13 mouse cellular contexts compared by ENCODE assay signal in the genomic region with DNA sequence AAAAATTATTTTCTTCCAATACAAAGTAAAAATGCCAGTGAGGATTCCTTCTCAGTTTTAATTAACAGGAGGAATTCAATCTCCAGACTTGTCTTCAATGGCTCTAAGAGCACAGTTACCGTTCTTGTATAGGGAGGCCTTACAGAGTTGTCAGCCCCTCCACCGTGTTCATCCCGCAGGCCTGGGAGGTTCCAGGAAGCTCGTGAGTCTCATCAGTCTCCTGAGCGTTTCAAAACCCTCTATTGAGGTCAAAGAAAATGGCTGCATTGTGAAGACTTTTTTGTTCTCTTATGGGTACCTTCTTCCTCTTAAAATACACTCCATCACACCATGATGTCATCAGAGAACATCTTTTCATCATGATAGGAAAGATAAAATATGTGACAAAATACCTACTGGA.
"Had no signal": no experiment of that assay in that cellular context is flagged by ENCODE, and none has a peak within 500 bp of the region (broad histone marks: within the 10 kb centered on the region; RNA-seq: fewer than 3 reads in every experiment).

No protein-coding gene starts in this region.

- H3K4me1 ChIP-seq: limb, embryonic 12.5 days; liver, embryonic 13.5 days; lung, embryonic 15.5 days; midbrain, embryonic 15.5 days; stomach, embryonic 15.5 days had no signal

- H3K36me3 ChIP-seq: limb, embryonic 12.5 days; liver, embryonic 13.5 days; lung, embryonic 15.5 days; midbrain, embryonic 15.5 days; stomach, embryonic 15.5 days had no signal

- H3K27me3 ChIP-seq: limb, embryonic 12.5 days; liver, embryonic 13.5 days; lung, embryonic 15.5 days; midbrain, embryonic 15.5 days; stomach, embryonic 15.5 days had no signal

- ATAC-seq: liver, postnatal 0 days; midbrain, embryonic 15.5 days had no signal

- H3K4me3 ChIP-seq: layer of hippocampus, adult 2 months; limb, embryonic 12.5 days; liver, embryonic 13.5 days; lung, embryonic 15.5 days; midbrain, embryonic 15.5 days; stomach, embryonic 15.5 days had no signal

- H3K9ac ChIP-seq: limb, embryonic 12.5 days; liver, embryonic 13.5 days; liver, postnatal 0 days; lung, embryonic 15.5 days; midbrain, embryonic 15.5 days; stomach, embryonic 15.5 days had no signal

- H3K27ac ChIP-seq: kidney, postnatal 0 days; layer of hippocampus, adult 2 months; limb, embryonic 12.5 days; liver, embryonic 13.5 days; lung, embryonic 15.5 days; midbrain, embryonic 15.5 days; stomach, embryonic 15.5 days had no signal

- DNase-seq: kidney, adult 8-10 months; kidney, postnatal 4 days; liver; liver, embryonic 13.5 days; liver, postnatal 0 days; right cerebral cortex, postnatal 14 days; thymus, postnatal 36 days had no signal

- H3K4me2 ChIP-seq: limb, embryonic 12.5 days; liver, embryonic 13.5 days; lung, embryonic 15.5 days; midbrain, embryonic 15.5 days; stomach, embryonic 15.5 days had no signal

- H3K9me3 ChIP-seq: limb, embryonic 12.5 days; liver, embryonic 13.5 days; lung, embryonic 15.5 days; midbrain, embryonic 15.5 days; stomach, embryonic 15.5 days had no signal
